Mouse (Mus musculus): Measurements from ENCODE around the gene Lrch4.

GRCm38 (mm10) chr5:137584976-137585375, 43.9 kb upstream of the Lrch4 start:
- TF ChIP-seq CTCF (IDR thresholded peaks at IDR 0.05; ENCODE audit: borderline replicate concordance, insufficient read depth, low read length), result 0 out of 2 replicates have a peak, but pooled peaks have one; percentile 6
- no peak for TF ChIP-seq POLR2A (IDR thresholded peaks at IDR 0.05; ENCODE audit: low read depth, low read length)

Measured in embryonic fibroblast, embryonic 13.5 days (primary cell).